Mouse (Mus musculus): ENCODE results near the gene Atg9b.
A peak's percentile ranks its signal among the peaks of the same experiment; 100 is the strongest.

Gene Atg9b

GRCm38 (mm10) chr5:24391864-24392263 lies at the start of gene Atg9b:
Atg9b (minus strand) TSS chr5:24392143.
- DNase-seq (ENCODE audit: low read depth, low spot score) = no peak

GRCm38 (mm10) chr5:24441187-24441586 lies 49.2 kb upstream of the Atg9b start:
- DNase-seq (ENCODE audit: low read depth, low spot score) = no peak

- DNase-seq (ENCODE audit: low read depth, low spot score) = no peak
These were observed 42.0 kb upstream of the Atg9b start for GRCm38 (mm10) chr5:24433993-24434392.

- no peak for DNase-seq (ENCODE audit: low read depth, low spot score)
These were observed 36.7 kb upstream of the Atg9b start for GRCm38 (mm10) chr5:24428596-24428995.

- no peak for DNase-seq (ENCODE audit: low read depth, low spot score)
These were observed 36.0 kb upstream of the Atg9b start for GRCm38 (mm10) chr5:24427981-24428402.

- no peak for DNase-seq (ENCODE audit: low read depth, low spot score)
These were observed 35.3 kb upstream of the Atg9b start for GRCm38 (mm10) chr5:24427285-24427633.

- DNase-seq (ENCODE audit: low read depth, low spot score) = no peak
These were observed 34.8 kb upstream of the Atg9b start for GRCm38 (mm10) chr5:24426556-24427284.

GRCm38 (mm10) chr5:24426037-24426432 lies 34.1 kb upstream of the Atg9b start:
- no peak for DNase-seq (ENCODE audit: low read depth, low spot score)

- no peak for DNase-seq (ENCODE audit: low read depth, low spot score)
These were observed 33.6 kb upstream of the Atg9b start for GRCm38 (mm10) chr5:24425421-24426036.

GRCm38 (mm10) chr5:24424861-24425411 lies 33.0 kb upstream of the Atg9b start:
- DNase-seq (ENCODE audit: low read depth, low spot score) = peak; percentile 70

GRCm38 (mm10) chr5:24424004-24424781 lies 32.2 kb upstream of the Atg9b start:
- no peak for DNase-seq (ENCODE audit: low read depth, low spot score)

- peak; percentile 100 for DNase-seq (ENCODE audit: low read depth, low spot score)
These were observed 31.4 kb upstream of the Atg9b start, which contains the start of the genes Cdk5 and Slc4a2 for GRCm38 (mm10) chr5:24423129-24424003. Cdk5 (minus strand) TSS chr5:24423530. Slc4a2 (plus strand) TSS chr5:24423837.

- no peak for DNase-seq (ENCODE audit: low read depth, low spot score)
These were observed 28.4 kb upstream of the Atg9b start for GRCm38 (mm10) chr5:24420381-24420780.

GRCm38 (mm10) chr5:24417587-24417986 lies 25.6 kb upstream of the Atg9b start:
- no peak for DNase-seq (ENCODE audit: low read depth, low spot score)

GRCm38 (mm10) chr5:24416222-24416736 lies 24.3 kb upstream of the Atg9b start:
- DNase-seq (ENCODE audit: low read depth, low spot score) = no peak

GRCm38 (mm10) chr5:24413938-24414337 lies 22.0 kb upstream of the Atg9b start:
- no peak for DNase-seq (ENCODE audit: low read depth, low spot score)

- no peak for DNase-seq (ENCODE audit: low read depth, low spot score)
These were observed 21.2 kb upstream of the Atg9b start, which contains the start of gene Asic3 for GRCm38 (mm10) chr5:24413042-24413693. Asic3 (plus strand) TSS chr5:24413392.

- no peak for DNase-seq (ENCODE audit: low read depth, low spot score)
These were observed 20.1 kb upstream of the Atg9b start for GRCm38 (mm10) chr5:24412063-24412462.

GRCm38 (mm10) chr5:24409466-24409865 lies 17.5 kb upstream of the Atg9b start:
- DNase-seq (ENCODE audit: low read depth, low spot score) = no peak

GRCm38 (mm10) chr5:24408651-24409050 lies 16.7 kb upstream of the Atg9b start:
- DNase-seq (ENCODE audit: low read depth, low spot score) = no peak

Data from brain, embryonic 18.5 days (tissue).